Mouse (Mus musculus) intestine, embryonic 14.5 days (tissue): ENCODE results near the gene Nek3. TPM values are rescaled to one million over a fixed set of nuclear protein-coding genes. Genes with fewer than 3 reads are reported as not detected.

Experiments
- ATAC-seq: fragments of 200-750 bp; cut with Nextera tagmentation; replicated peaks from 2 replicates; pipeline ENCODE4 v1.8.0; 2017; ENCODE audit warnings: low read depth, moderate number of reproducible peaks, moderate TSS enrichment, moderate library complexity; ENCODE audit not compliant: low FRiP score, low TSS enrichment
- DNase-seq: peaks from one replicate; pipeline ENCODE4 v3.0.0-alpha.2; 2018; ENCODE audit warnings: low spot score
- H3K27ac ChIP-seq: fragments of 300-500 bp; sonication (generic); 2 replicates; pipeline ENCODE4 v1.5.1; 2014; ENCODE audit warnings: low read depth, mild to moderate bottlenecking, control low read depth
- H3K27me3 ChIP-seq: fragments of 300-500 bp; sonication (generic); replicated peaks from 2 replicates; pipeline ENCODE4 v1.6.1; 2014; ENCODE audit warnings: low read length, control low read depth; ENCODE audit not compliant: control insufficient read depth, insufficient read depth
- H3K36me3 ChIP-seq: fragments of 300-500 bp; sonication (generic); 2 replicates; pipeline ENCODE4 v1.6.1; 2014; ENCODE audit warnings: low read length, control low read depth; ENCODE audit not compliant: control insufficient read depth, insufficient read depth
- H3K4me1 ChIP-seq: fragments of 300-500 bp; sonication (generic); replicated peaks from 2 replicates; pipeline ENCODE4 v1.6.1; 2014; ENCODE audit warnings: low read length, control low read depth, mixed read lengths; ENCODE audit not compliant: control insufficient read depth, insufficient read depth
- H3K4me2 ChIP-seq: fragments of 300-500 bp; sonication (generic); 2 replicates; pipeline ENCODE4 v1.6.1; 2014; ENCODE audit warnings: low read length
- H3K4me3 ChIP-seq: fragments of 300-500 bp; sonication (generic); 2 replicates; pipeline ENCODE4 v1.5.1; 2014; ENCODE audit warnings: low read depth, low read length, control low read depth, mixed read lengths
- H3K9ac ChIP-seq: fragments of 300-500 bp; sonication (generic); 2 replicates; pipeline ENCODE4 v1.6.1; 2014; ENCODE audit warnings: mild to moderate bottlenecking, low read length
- H3K9me3 ChIP-seq: fragments of 300-500 bp; sonication (generic); 2 replicates; pipeline ENCODE4 v1.6.1; 2016; ENCODE audit warnings: low read length, control low read depth; ENCODE audit not compliant: control insufficient read depth
- WGBS: fragments of 180-500 bp; shearing (Covaris S2); extraction: QIAGEN DNeasy Blood & Tissue Kit; methylation state at CpG from one replicate; pipeline ENCODE4 v1.1.7; 2014; 5-methylcytosine and 5-hydroxymethylcytosine counted together
- polyA plus RNA-seq: library from polyadenylated mRNA; unstranded; fragments of >200 nt; fragmentation: Nextera tagmentation; extraction: Ambion mirVana; gene quantifications from 2 replicates; pipeline ENCODE4 v1.2.1, GENCODE M21; 2014

Nek3 gene
- polyA plus RNA-seq, 1 experiment from 2014 or later: 4.4 TPM

- 3% methylated on average over 63 of the region's 63 CpGs for WGBS
- no peaks in the 10 kb centered on the region for H3K36me3 ChIP-seq
- H3K9ac ChIP-seq: peak within 1 kb of the TSS; percentile 64
- H3K4me2 ChIP-seq: peak within 1 kb of the TSS; percentile 59
- H3K27ac ChIP-seq: peak within 1 kb of the TSS; percentile 81
- peaks cover 12% of the 10 kb centered on the region for H3K4me1 ChIP-seq
- H3K9me3 ChIP-seq: no peaks in the 10 kb centered on the region
- H3K27me3 ChIP-seq: no peaks in the 10 kb centered on the region
- peak within 1 kb of the TSS; percentile 77 for H3K4me3 ChIP-seq
- DNase-seq: peak; percentile 98
- ATAC-seq: peak; percentile 98
These were observed 19.5 kb upstream of the Nek3 start, which contains the start of gene Ckap2 for GRCm38 (mm10) chr8:22185431-22186397. Ckap2 (minus strand) TSS chr8:22185819.

GRCm38 (mm10) chr8:22184884-22185283, 18.6 kb upstream of the Nek3 start:
- H3K36me3 ChIP-seq: 0 out of 2 replicates have a peak, but pooled peaks cover 2% of the 10 kb centered on the region
- peak overlapping the region; percentile 59 for H3K4me2 ChIP-seq
- H3K27me3 ChIP-seq: no peaks in the 10 kb centered on the region
- peaks cover 12% of the 10 kb centered on the region for H3K4me1 ChIP-seq
- ATAC-seq (peak; percentile 38; the same call in 1 of the 2 replicates), DNase-seq (peak; percentile 59)
- H3K4me3 ChIP-seq: peak overlapping the region; percentile 77
- peak overlapping the region; percentile 81 for H3K27ac ChIP-seq
- WGBS: 3% methylated on average over 3 of the region's 3 CpGs
- peak overlapping the region; percentile 64 for H3K9ac ChIP-seq
- H3K9me3 ChIP-seq: no peaks in the 10 kb centered on the region

GRCm38 (mm10) chr8:22175966-22176365, 9.7 kb upstream of the Nek3 start:
- ATAC-seq (no peak), DNase-seq (no peak)
- no peak overlapping the region for H3K4me3 ChIP-seq
- WGBS: 98% methylated on average over 7 of the region's 7 CpGs
- no peak overlapping the region for H3K9ac ChIP-seq
- peaks cover 60% of the 10 kb centered on the region for H3K36me3 ChIP-seq
- no peak overlapping the region for H3K4me2 ChIP-seq
- H3K9me3 ChIP-seq: 0 out of 2 replicates have a peak, but pooled peaks cover 5% of the 10 kb centered on the region
- H3K27ac ChIP-seq: no peak overlapping the region
- no peaks in the 10 kb centered on the region for H3K27me3 ChIP-seq
- H3K4me1 ChIP-seq: no peaks in the 10 kb centered on the region

GRCm38 (mm10) chr8:22169167-22169566, 2.9 kb upstream of the Nek3 start:
- H3K4me2 ChIP-seq: no peak overlapping the region
- no peak overlapping the region for H3K4me3 ChIP-seq
- H3K36me3 ChIP-seq: peaks cover 53% of the 10 kb centered on the region
- WGBS: 93% methylated on average over 5 of the region's 5 CpGs
- ATAC-seq (no peak), DNase-seq (no peak)
- 0 out of 2 replicates have a peak, but pooled peaks cover 5% of the 10 kb centered on the region for H3K4me1 ChIP-seq
- H3K9ac ChIP-seq: no peak overlapping the region
- H3K27me3 ChIP-seq: no peaks in the 10 kb centered on the region
- H3K9me3 ChIP-seq: no peaks in the 10 kb centered on the region
- no peak overlapping the region for H3K27ac ChIP-seq

- Histone ChIP-seq H3K27me3 (no peaks in the 10 kb centered on the region), H3K4me3 (peak overlapping the region; percentile 57), H3K36me3 (peaks cover 34% of the 10 kb centered on the region), H3K4me1 (0 out of 2 replicates have a peak, but pooled peaks cover 5% of the 10 kb centered on the region), H3K9me3 (no peaks in the 10 kb centered on the region), H3K9ac (peak overlapping the region; percentile 42), H3K27ac (peak overlapping the region; percentile 64; the same call in 1 of the 2 replicates), H3K4me2 (peak overlapping the region; percentile 55)
- DNase-seq (peak; percentile 56), ATAC-seq (peak; percentile 64; the same call in 1 of the 2 replicates)
- 40% methylated on average over 10 of the region's 10 CpGs for WGBS
These were observed 770 bp downstream of the Nek3 start for GRCm38 (mm10) chr8:22165251-22166079.

GRCm38 (mm10) chr8:22164431-22164830, 1.8 kb downstream of the Nek3 start:
- Histone ChIP-seq H3K27ac (no peak overlapping the region), H3K4me1 (0 out of 2 replicates have a peak, but pooled peaks cover 5% of the 10 kb centered on the region), H3K4me2 (no peak overlapping the region), H3K27me3 (no peaks in the 10 kb centered on the region), H3K4me3 (no peak overlapping the region), H3K9me3 (no peaks in the 10 kb centered on the region), H3K36me3 (peaks cover 26% of the 10 kb centered on the region), H3K9ac (no peak overlapping the region)
- no peak for ATAC-seq
- 84% methylated on average over 10 of the region's 10 CpGs for WGBS
- no peak for DNase-seq

GRCm38 (mm10) chr8:22162206-22162605, 4.0 kb downstream of the Nek3 start:
- no peak for DNase-seq
- H3K27ac ChIP-seq: no peak overlapping the region
- H3K9me3 ChIP-seq: no peaks in the 10 kb centered on the region
- no peaks in the 10 kb centered on the region for H3K27me3 ChIP-seq
- H3K36me3 ChIP-seq: peaks cover 5% of the 10 kb centered on the region; the same call in 1 of the 2 replicates
- no peak overlapping the region for H3K4me3 ChIP-seq
- 67% methylated on average over 8 of the region's 8 CpGs for WGBS
- no peak for ATAC-seq
- H3K4me2 ChIP-seq: no peak overlapping the region
- H3K9ac ChIP-seq: no peak overlapping the region
- 0 out of 2 replicates have a peak, but pooled peaks cover 5% of the 10 kb centered on the region for H3K4me1 ChIP-seq

GRCm38 (mm10) chr8:22150345-22150663, 15.9 kb downstream of the Nek3 start:
- no peak for ATAC-seq
- WGBS: 56% methylated on average over 3 of the region's 3 CpGs

More at GRCm38 (mm10) chr8:22150345-22150663, 15.9 kb downstream of the Nek3 start:
- Histone ChIP-seq H3K36me3 (peaks cover 3% of the 10 kb centered on the region; the same call in 1 of the 2 replicates), H3K4me3 (no peak overlapping the region), H3K27me3 (no peaks in the 10 kb centered on the region), H3K4me2 (no peak overlapping the region), H3K4me1 (no peaks in the 10 kb centered on the region), H3K9ac (no peak overlapping the region), H3K27ac (no peak overlapping the region), H3K9me3 (no peaks in the 10 kb centered on the region)
- no peak for DNase-seq
